Mouse (Mus musculus) adipocyte (in vitro differentiated cells): ENCODE measurements at regions not wholly inside any gene's neighbourhood (a gene's known extent, or its start where the extent isn't known, plus 50 kb on each side); places are given as distances from the start of the nearest gene placed in this dataset.
A peak's percentile ranks its signal among the peaks of the same experiment; 100 is the strongest.

ENCODE experiments used
- DNase-seq: peaks from one replicate; pipeline ENCODE4 v3.0.0-alpha.2; 2016; ENCODE audit warnings: low spot score

GRCm38 (mm10) chr4:106232499-106232970 lies 83.5 kb upstream of the Usp24 start:
- DNase-seq, result no peak

GRCm38 (mm10) chr4:106244384-106244819 lies 71.6 kb upstream of the Usp24 start:
- DNase-seq, result no peak

DNA sequence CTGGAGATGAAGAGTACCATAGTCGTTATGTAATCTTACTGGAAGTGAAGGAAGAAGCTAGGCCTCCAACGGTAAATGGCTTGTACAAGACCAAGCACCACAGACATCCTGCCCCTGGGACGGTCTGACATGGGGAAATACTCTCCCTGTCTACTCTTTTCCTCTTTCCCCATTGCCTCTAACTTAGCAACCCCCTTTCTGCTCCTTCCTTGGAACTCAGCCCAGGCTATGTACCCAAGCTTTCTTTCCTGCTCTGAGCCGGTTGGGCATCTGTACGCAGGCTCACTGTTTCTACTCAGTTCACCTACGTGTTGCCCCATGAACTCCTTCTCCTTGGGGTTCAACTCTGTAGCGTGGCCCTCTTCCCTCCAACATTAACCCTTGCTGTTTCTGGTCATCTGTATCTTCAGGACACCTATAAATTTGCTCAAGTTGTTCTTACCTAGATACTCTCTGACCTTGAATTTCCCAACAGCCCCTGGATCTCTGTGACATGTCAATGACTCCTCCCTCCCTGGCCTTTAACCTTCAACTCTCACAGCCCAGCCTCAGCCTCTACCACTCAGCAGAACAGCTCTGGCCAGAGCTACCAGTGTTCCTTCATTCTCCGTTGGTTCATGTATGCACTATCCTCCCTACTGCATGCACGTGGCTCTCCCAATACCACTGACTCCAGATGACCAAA lies 71.0 kb upstream of the Usp24 start:
- DNase-seq, result no peak

GRCm38 (mm10) chr4:106246695-106247094 lies 69.3 kb upstream of the Usp24 start:
- DNase-seq, result no peak

- DNase-seq, result no peak
These were observed 68.6 kb upstream of the Usp24 start for GRCm38 (mm10) chr4:106247398-106247797.

GRCm38 (mm10) chr4:106248272-106248671 lies 67.7 kb upstream of the Usp24 start:
- DNase-seq, result no peak

GRCm38 (mm10) chr4:106249028-106249782 lies 66.8 kb upstream of the Usp24 start:
- DNase-seq, result no peak

- no peak for DNase-seq
These were observed 66.0 kb upstream of the Usp24 start for GRCm38 (mm10) chr4:106250048-106250447.

- no peak for DNase-seq
These were observed 64.6 kb upstream of the Usp24 start for GRCm38 (mm10) chr4:106251430-106251829.

DNA sequence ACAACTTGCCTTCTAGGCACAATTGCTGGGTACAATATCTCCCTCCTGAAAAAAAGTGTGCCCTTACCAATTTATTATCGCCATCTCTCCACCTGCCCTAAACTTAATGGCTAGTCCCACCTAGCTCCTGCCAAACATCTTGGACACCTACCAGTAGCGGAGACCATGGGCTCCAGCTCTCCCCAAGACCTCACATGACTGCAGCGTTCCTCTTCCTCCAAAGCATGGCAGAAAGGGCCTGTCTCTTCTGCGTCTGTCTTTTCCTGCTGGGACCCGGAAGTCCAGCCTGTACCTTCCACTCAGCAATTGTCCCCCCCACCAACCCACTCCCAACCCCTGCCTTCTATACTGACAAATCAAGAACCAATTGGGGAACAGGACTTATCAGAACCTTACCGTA lies 63.1 kb upstream of the Usp24 start:
- DNase-seq, result no peak

DNA sequence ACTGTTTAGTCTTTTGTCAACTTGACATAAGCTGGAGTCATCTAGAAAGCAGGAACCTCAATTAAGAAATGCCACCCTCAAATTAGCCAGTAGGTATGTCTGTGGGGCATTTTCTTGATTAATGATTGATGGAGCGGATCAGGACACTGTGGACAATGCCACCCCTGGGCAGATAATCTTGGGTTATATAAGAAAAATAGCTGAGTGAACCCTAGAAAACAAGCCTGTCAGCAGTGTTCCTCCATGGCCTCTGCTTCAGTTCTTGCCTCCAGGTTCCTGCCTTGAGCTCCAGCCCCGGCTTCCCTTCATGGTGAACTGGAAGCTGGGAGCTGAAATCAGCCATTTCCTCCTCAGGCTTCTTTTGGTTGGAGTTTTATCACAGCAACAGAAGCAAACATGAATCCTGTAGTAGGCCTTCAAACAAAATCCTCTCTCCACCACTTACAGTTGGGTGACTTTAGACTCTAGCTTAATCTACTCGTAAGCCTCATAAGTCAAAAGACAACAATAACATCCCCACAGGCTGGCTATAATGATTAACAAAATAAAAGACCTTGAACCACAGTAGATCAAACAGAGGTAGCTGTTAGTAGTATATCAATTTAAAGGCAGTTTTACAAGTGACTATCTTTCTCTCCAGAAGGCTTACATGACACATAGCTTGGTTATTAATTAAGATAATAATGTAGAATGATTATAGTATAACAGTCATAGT lies 61.1 kb upstream of the Usp24 start:
- DNase-seq, result no peak

GRCm38 (mm10) chr4:106255959-106256609 lies 59.9 kb upstream of the Usp24 start:
- peak; percentile 38 for DNase-seq

GRCm38 (mm10) chr4:106261404-106261803 lies 54.6 kb upstream of the Usp24 start:
- no peak for DNase-seq

- DNase-seq, result no peak
These were observed 54.0 kb upstream of the Usp24 start for GRCm38 (mm10) chr4:106261901-106262560.

DNA sequence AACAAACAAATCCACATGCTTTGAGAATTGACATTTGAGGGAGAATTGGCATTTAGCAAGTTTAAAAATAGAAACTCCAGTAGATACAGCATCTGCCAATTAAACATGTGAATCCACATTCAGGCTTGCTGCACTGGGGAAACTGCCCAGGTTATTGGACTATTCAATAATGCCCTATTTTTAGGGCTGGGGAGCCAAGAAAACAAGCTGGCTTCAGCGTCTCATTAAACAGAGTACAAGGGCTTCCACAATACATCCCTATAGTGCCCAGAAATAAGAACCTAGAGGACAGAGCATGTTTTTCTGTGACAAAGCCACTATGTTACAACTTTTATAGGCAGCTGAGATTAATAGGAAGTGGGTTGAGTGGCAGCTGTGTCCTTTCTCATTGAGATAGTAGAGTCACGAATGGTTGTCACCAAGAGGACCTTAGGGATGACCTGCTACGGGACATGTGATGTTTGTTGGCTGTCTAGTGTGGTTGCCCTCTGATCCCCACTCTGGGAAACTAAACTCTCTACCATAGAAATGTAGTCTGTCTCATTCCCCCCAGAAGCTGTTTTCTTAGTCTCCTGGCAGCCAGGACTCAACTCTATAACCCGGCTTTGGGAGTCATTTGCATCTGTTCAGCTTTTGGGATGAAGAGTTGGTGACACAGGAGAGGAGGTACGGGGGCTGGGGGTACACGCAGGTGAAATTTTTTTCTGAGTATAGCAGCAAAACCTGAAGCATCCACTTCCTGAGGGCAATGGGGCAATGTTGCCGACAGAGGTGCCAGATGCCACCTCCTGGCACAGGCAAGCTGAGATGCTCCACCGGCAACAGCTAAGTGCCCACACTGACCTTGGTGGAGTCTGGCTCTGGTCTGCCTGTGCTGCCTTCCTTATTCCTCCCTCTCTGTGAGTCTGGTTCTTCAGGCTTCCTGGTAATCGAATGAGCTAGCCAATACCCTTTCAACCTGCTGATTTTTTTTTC lies 53.0 kb upstream of the Usp24 start:
- no peak for DNase-seq
